Mouse (Mus musculus) neural tube, embryonic 13.5 days (tissue): ENCODE measurements around the gene Ubtd1. TPM values are rescaled to one million over a fixed set of nuclear protein-coding genes. Genes with fewer than 3 reads are reported as not detected.

Experiments
- ATAC-seq: fragments of 200-750 bp; cut with Nextera tagmentation; 2 replicates; pipeline ENCODE4 v1.8.0; 2017; ENCODE audit warnings: low read depth, mild to moderate bottlenecking, moderate TSS enrichment, moderate library complexity
- H3K27ac ChIP-seq: fragments of 300-500 bp; sonication (generic); replicated peaks from 2 replicates; pipeline ENCODE4 v1.5.1; 2015; ENCODE audit warnings: moderate library complexity, mild to moderate bottlenecking, inconsistent platforms
- H3K27me3 ChIP-seq: fragments of 300-500 bp; sonication (generic); 2 replicates; pipeline ENCODE4 v1.6.1; 2015; ENCODE audit warnings: mild to moderate bottlenecking, inconsistent platforms
- H3K36me3 ChIP-seq: fragments of 300-500 bp; sonication (generic); 2 replicates; pipeline ENCODE4 v1.6.1; 2015; ENCODE audit warnings: mild to moderate bottlenecking, inconsistent platforms
- H3K4me1 ChIP-seq: fragments of 300-500 bp; sonication (generic); replicated peaks from 2 replicates; pipeline ENCODE4 v1.6.1; 2015; ENCODE audit warnings: inconsistent platforms
- H3K4me2 ChIP-seq: fragments of 300-500 bp; sonication (generic); 2 replicates; pipeline ENCODE4 v1.6.1; 2015; ENCODE audit warnings: inconsistent platforms, mild to moderate bottlenecking, moderate library complexity
- H3K4me3 ChIP-seq: fragments of 300-500 bp; sonication (generic); 2 replicates; pipeline ENCODE4 v1.5.1; 2015; ENCODE audit warnings: mild to moderate bottlenecking, inconsistent platforms
- H3K9ac ChIP-seq: fragments of 300-500 bp; sonication (generic); 2 replicates; pipeline ENCODE4 v1.6.1; 2015; ENCODE audit warnings: moderate library complexity, mild to moderate bottlenecking, inconsistent platforms
- H3K9me3 ChIP-seq: fragments of 300-500 bp; sonication (generic); 2 replicates; pipeline ENCODE4 v1.6.1; 2016; ENCODE audit warnings: inconsistent platforms
- WGBS: fragments of 180-500 bp; shearing (Covaris S2); methylation state at CpG from one replicate; pipeline ENCODE4 v1.1.7; 2015; 5-methylcytosine and 5-hydroxymethylcytosine counted together
- polyA plus RNA-seq: library from polyadenylated mRNA; unstranded; fragments of >200 nt; fragmentation: Nextera tagmentation; extraction: Ambion mirVana; gene quantifications from 2 replicates; pipeline ENCODE4 v1.2.1, GENCODE M21; 2015

The Ubtd1 gene
- polyA plus RNA-seq, 1 experiment from 2014 or later, result 15.6 TPM

DNA sequence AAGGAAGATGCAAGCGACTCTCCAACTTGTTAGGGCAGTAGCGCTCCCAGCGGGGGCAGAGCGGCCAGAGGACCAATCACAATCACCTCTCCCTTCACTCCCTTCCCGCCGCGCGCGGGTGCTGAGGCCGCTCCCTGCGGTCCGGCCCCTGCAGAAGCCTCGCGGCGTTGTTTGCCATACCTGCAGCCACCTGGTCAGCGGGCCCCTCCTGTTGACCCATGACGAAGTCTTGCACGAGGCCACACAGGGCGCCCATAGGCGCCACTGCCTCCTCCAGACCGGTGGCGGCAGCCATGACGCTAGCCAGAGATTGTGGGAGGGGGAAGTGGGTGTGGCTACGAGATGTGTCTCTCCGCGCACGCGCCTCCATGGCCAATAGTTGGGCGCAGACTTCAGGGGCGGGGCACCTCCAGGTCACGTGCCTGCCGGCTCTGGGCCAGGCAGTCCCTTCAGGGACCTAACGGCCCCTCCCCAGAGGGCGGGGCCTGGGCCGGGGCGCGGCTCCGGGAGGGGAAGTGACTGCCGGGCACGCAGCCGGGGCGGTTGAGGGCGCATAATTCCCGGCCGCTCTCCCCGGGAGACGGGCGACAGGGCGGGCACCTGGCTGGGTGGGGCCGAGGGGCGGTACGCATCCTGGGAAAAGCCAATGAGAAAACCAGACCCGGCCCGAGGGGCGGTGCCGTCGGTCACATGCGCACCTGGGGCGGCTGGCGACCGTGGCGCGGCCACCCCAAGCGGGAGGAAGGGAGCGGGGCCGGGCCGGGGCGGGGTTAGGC is 556 bp upstream of the Ubtd1 start, which contains the start of gene Mms19:
TSS of gene Mms19 (minus strand) at position 339 of the 776 bp plus-strand sequence.
- H3K4me1 ChIP-seq, result peaks cover 42% of the 10 kb centered on the region
- WGBS, result under 1% methylated on average over 63 of the region's 68 CpGs
- H3K4me3 ChIP-seq, result peak within 1 kb of the TSS; percentile 86
- H3K9me3 ChIP-seq, result no peaks in the 10 kb centered on the region
- peak within 1 kb of the TSS; percentile 88 for H3K27ac ChIP-seq
- H3K36me3 ChIP-seq, result no peaks in the 10 kb centered on the region
- peak within 1 kb of the TSS; percentile 80 for H3K9ac ChIP-seq
- peak; percentile 94 for ATAC-seq
- H3K4me2 ChIP-seq, result peak within 1 kb of the TSS; percentile 93
- peaks cover 17% of the 10 kb centered on the region for H3K27me3 ChIP-seq

DNA sequence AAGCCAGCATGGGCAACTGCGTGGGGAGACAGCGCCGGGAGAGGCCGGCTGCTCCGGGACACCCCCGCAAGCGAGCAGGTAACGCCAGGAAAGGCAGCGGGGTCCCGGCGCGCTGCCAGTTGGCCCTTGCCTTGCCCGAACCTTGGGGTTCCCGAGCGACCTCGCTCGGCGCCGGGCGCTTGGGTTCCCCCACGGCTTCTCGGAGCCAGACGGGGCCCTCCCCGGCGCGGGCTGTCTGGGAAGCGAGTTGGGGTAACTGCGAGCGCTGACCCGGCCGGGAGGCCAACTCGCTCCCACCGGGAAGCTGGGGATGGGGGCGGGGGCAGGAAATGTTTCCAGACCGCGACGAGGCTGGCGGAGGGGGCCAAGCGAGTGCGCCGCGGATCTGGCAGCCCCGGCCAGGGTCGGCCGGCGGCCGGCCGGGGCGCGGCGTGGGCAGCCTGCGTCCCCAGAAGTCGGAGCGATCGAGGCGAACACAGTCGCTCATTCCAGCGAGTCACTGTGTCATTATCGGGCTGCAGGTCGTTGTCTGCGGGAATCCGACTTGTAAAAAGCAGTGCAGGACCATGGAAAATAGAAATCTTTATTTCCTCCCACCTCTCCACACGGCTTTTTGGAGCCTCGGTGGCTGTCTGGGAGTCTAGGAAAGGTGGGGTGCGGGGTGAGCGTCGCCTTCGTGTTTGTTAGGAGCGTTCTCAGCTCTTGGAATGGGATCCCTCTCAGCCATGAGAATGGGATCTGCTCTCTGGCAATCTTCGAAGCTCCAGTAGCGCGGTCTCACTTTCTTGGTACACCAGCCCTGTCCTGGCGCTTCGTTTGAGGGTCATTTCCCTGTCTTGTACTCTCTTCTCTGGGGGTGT is 598 bp downstream of the Ubtd1 start:
- Histone ChIP-seq H3K27ac (peak overlapping the region; percentile 82), H3K36me3 (no peaks in the 10 kb centered on the region), H3K4me2 (peak overlapping the region; percentile 93), H3K9ac (peak overlapping the region; percentile 74), H3K9me3 (no peaks in the 10 kb centered on the region), H3K4me1 (peaks cover 34% of the 10 kb centered on the region), H3K27me3 (peaks cover 17% of the 10 kb centered on the region), H3K4me3 (peak overlapping the region; percentile 86)
- under 1% methylated on average over 74 of the region's 74 CpGs for WGBS
- ATAC-seq, result peak; percentile 3; the same call in 1 of the 2 replicates

DNA sequence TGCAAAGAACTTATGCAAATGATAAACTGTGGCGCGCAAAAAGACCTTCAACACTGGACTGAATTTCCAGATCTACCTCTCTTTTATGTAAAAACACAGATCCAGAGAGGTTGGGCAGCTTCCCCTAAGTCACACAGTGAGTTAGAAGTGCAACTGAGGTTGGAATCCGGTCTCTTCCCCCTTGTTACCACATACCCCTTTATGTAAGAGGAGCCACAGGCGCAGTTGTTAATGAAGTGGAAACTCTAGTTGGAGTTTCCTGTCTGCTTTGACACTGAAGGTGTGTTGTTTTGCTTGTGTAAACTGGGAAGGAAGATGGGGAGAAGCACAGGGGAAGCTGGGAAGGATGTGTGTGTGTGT is 1.2 kb downstream of the Ubtd1 start:
- 4% methylated on average over 4 of the region's 4 CpGs for WGBS
- H3K9me3 ChIP-seq, result no peaks in the 10 kb centered on the region
- no peak for ATAC-seq
- H3K9ac ChIP-seq, result peak overlapping the region; percentile 74
- H3K4me1 ChIP-seq, result peaks cover 31% of the 10 kb centered on the region
- peaks cover 17% of the 10 kb centered on the region for H3K27me3 ChIP-seq
- H3K27ac ChIP-seq, result no peak overlapping the region
- no peaks in the 10 kb centered on the region for H3K36me3 ChIP-seq
- H3K4me2 ChIP-seq, result peak overlapping the region; percentile 93
- H3K4me3 ChIP-seq, result peak overlapping the region; percentile 86

DNA sequence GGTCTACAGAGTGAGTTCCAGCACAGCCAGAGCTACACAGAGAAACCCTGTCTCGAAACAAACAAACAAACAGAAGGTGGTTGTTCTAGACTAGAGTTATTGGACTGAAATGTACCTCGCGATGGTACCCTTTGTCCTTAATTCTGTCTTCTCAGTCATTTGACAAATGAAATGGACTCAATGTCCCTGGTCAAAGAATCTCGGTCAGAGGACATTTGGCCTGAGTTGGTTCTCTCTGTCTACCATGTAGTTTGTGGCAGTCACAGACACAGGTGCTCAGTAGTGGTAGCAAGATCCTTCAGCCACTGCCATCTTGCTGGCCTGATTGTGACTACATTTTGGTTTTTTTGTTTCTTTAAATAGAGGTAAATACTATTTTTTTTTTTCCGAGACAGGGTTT is 4.4 kb downstream of the Ubtd1 start:
- H3K9me3 ChIP-seq, result no peaks in the 10 kb centered on the region
- 93% methylated on average over 5 of the region's 5 CpGs for WGBS
- no peak for ATAC-seq

DNA sequence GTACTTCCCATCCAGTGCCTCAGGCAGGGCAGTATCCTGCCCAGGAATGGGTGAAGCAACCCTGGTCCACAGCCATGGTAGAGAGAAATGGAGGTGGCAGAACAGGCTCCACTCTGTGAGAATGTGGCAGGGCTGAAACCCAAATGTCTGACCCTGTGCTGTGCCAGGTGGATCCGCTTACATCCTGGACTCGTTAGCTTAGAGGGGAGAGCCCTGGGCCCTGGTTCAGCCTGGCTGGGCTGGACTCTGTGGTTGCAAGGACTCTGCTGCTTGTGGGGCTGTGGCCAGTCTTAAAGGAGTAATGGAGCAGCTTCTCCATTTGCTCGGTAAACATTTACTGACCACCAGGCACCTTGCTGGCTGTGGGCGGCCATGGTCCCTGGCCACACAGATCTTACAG is 5.6 kb downstream of the Ubtd1 start:
- Histone ChIP-seq H3K9me3 (no peaks in the 10 kb centered on the region), H3K36me3 (no peaks in the 10 kb centered on the region), H3K4me1 (peaks cover 24% of the 10 kb centered on the region), H3K9ac (no peak overlapping the region), H3K4me3 (no peak overlapping the region), H3K4me2 (no peak overlapping the region), H3K27me3 (peaks cover 17% of the 10 kb centered on the region), H3K27ac (no peak overlapping the region)
- ATAC-seq, result no peak
- 90% methylated on average over 4 of the region's 4 CpGs for WGBS

More for the DNA sequence above, 4.4 kb downstream of the Ubtd1 start:
- no peak overlapping the region for H3K4me2 ChIP-seq
- H3K4me3 ChIP-seq, result no peak overlapping the region
- no peak overlapping the region for H3K9ac ChIP-seq
- peaks cover 20% of the 10 kb centered on the region for H3K4me1 ChIP-seq
- no peaks in the 10 kb centered on the region for H3K36me3 ChIP-seq
- H3K27me3 ChIP-seq, result peaks cover 17% of the 10 kb centered on the region
- H3K27ac ChIP-seq, result no peak overlapping the region

DNA sequence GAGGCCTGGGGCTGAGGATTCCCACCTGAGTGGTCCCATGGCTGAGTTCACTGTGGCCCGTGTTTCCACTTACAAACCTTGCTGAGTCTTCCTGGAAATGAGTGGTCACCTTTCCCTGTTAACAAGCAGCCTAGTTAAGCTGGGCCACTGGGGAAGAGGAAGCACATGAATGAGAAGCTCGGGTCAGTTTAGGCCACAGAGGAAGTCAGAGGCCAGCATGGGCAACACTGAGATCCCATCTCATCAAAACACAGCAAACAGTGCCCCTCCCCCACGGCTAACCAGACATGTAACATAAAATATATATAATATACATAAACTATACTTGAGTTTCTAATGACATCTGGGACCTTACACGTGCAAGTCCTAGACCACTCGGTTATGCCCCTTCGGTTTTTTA is 8.2 kb downstream of the Ubtd1 start:
- H3K9me3 ChIP-seq, result no peaks in the 10 kb centered on the region
- H3K4me3 ChIP-seq, result no peak overlapping the region
- H3K27me3 ChIP-seq, result no peaks in the 10 kb centered on the region
- WGBS, result 81% methylated on average over 6 of the region's 6 CpGs
- H3K4me2 ChIP-seq, result no peak overlapping the region
- ATAC-seq, result no peak
- H3K9ac ChIP-seq, result no peak overlapping the region
- no peak overlapping the region for H3K27ac ChIP-seq
- no peaks in the 10 kb centered on the region for H3K36me3 ChIP-seq
- H3K4me1 ChIP-seq, result peaks cover 13% of the 10 kb centered on the region; the same call in 1 of the 2 replicates

DNA sequence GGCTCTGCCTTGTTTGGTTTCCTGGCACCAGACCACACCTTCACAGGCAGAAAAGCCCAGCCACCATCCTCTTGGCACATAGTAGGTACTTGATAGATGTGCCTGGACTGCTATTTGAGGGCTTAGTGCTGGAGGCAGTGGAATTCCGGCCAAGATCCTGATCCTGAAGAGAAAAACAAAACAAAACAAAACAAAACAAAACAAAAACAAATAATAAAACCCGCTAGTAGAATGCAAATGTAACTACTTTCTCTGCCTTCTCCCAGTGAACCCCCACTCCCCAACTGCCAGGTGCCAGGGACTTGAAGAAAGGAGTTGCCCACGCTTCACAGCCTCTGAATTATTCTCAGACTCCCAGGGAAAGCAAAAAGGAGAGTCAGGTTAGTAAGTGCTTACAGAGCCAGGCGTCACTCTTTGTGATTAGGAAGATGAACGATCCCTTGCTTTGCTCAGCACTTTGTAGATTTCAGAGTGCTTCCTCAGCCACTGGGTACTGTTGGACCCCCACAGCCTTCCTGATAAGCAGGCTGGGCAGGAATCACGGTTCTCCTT is 10.4 kb downstream of the Ubtd1 start:
- peaks cover 22% of the 10 kb centered on the region for H3K4me1 ChIP-seq
- no peaks in the 10 kb centered on the region for H3K36me3 ChIP-seq
- no peak overlapping the region for H3K4me2 ChIP-seq
- WGBS, result 35% methylated on average over 6 of the region's 6 CpGs
- no peaks in the 10 kb centered on the region for H3K27me3 ChIP-seq
- ATAC-seq, result peak; percentile 27; the same call in 1 of the 2 replicates
- H3K9me3 ChIP-seq, result no peaks in the 10 kb centered on the region
- 0 out of 2 replicates have a peak overlapping the region, but pooled peaks have one; percentile 22 for H3K9ac ChIP-seq
- H3K4me3 ChIP-seq, result no peak overlapping the region
- no peak overlapping the region; the same call in 1 of the 2 replicates for H3K27ac ChIP-seq

DNA sequence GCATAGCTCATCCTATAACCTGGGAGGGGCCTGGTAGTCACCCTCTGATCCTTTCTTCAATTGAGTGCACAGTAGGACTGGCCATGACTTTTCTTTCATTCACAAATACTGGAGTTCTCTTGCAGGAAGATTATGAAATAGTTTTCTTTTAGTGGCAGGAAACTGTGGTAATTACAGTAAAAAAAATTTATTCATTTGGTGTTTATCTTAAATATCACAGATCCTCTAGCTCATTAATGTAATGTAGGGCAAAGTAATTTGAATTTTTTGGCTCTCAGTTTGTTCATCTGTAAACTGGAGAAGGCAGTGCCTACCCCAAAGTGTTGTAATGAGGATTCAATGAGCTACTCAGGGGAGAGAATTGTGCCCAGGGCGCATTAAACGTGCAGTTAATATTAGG is 11.4 kb downstream of the Ubtd1 start:
- WGBS, result 85% methylated on average over 2 of the region's 2 CpGs
- no peak overlapping the region for H3K9ac ChIP-seq
- H3K4me2 ChIP-seq, result no peak overlapping the region
- H3K27me3 ChIP-seq, result no peaks in the 10 kb centered on the region
- H3K4me1 ChIP-seq, result peaks cover 22% of the 10 kb centered on the region
- H3K36me3 ChIP-seq, result no peaks in the 10 kb centered on the region
- H3K9me3 ChIP-seq, result no peaks in the 10 kb centered on the region
- no peak for ATAC-seq
- no peak overlapping the region for H3K4me3 ChIP-seq
- no peak overlapping the region for H3K27ac ChIP-seq

DNA sequence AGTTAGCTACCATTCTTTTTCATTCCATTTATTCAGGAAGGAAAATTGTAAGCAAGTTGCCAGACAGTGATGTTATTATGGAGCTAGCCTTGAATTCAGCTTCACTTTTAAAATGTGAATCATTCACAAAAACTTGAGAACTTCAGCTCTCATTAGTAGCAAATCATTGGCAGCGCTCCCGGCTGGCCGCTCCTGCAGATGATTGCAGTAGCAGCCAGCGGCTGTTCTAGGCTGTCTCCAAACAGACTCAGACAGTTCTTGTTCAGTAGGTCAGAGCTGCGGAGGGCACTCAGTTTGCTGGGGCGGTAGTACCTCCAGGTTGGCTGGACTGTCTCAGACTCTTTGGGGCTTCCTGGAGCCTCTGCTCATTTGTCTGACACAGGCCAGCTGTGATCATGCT is 11.9 kb downstream of the Ubtd1 start:
- Histone ChIP-seq H3K4me3 (no peak overlapping the region), H3K9me3 (no peaks in the 10 kb centered on the region), H3K4me2 (no peak overlapping the region), H3K27ac (no peak overlapping the region), H3K36me3 (no peaks in the 10 kb centered on the region), H3K9ac (no peak overlapping the region), H3K27me3 (no peaks in the 10 kb centered on the region), H3K4me1 (peaks cover 22% of the 10 kb centered on the region)
- WGBS, result 75% methylated on average over 6 of the region's 6 CpGs
- ATAC-seq, result no peak

DNA sequence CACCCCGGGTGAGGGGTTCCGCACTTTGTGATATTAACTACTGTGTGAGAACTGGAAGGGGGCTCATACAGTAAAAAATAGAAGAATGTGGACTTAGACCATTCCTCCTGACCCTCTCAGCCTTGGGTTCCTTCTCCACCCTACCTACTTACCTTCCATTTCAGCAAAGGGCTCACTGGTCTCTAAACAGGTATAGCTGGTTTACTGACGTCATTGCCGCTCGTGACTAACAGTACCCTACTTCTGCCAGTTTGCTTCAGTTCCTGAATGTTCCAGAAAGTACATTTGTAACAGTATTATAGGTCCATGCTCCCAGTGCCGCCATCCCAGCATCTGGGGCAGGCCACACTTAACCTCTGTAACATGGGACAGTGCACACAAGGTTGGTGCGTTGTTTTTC is 12.5 kb downstream of the Ubtd1 start:
- 94% methylated on average over 7 of the region's 7 CpGs for WGBS
- no peak overlapping the region for H3K4me3 ChIP-seq

DNA sequence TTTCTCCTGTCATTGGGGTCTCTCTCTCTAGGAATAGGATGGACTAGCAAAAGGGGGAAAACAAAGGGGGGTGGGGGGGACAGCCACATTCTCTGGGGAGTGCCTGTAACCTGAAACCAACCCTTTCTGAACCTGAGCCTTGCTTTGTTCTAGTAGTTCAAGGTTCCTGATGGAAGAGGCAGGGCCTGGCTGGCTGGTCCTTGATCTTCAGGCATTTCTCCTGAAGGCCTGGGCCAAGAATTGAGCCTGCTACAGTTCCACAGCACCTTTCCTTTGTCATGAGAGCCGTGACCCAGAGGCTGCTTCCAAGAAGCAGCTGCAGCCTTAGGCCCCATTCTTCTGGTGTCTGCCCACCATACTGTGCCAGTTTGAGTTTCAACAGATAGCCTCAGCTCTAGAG is 13.9 kb downstream of the Ubtd1 start:
- no peak for ATAC-seq
- no peak overlapping the region for H3K27ac ChIP-seq
- H3K4me3 ChIP-seq, result no peak overlapping the region
- no peak overlapping the region for H3K4me2 ChIP-seq
- no peaks in the 10 kb centered on the region for H3K9me3 ChIP-seq
- no peaks in the 10 kb centered on the region for H3K36me3 ChIP-seq
- no peaks in the 10 kb centered on the region for H3K27me3 ChIP-seq
- 54% methylated on average over 1 of the region's 1 CpGs for WGBS
- peaks cover 25% of the 10 kb centered on the region for H3K4me1 ChIP-seq
- no peak overlapping the region for H3K9ac ChIP-seq

More for the DNA sequence above, 12.5 kb downstream of the Ubtd1 start:
- no peak for ATAC-seq
- no peak overlapping the region for H3K27ac ChIP-seq
- no peaks in the 10 kb centered on the region for H3K27me3 ChIP-seq
- H3K36me3 ChIP-seq, result no peaks in the 10 kb centered on the region
- H3K4me1 ChIP-seq, result peaks cover 22% of the 10 kb centered on the region
- H3K9me3 ChIP-seq, result no peaks in the 10 kb centered on the region
- H3K4me2 ChIP-seq, result no peak overlapping the region
- no peak overlapping the region for H3K9ac ChIP-seq

DNA sequence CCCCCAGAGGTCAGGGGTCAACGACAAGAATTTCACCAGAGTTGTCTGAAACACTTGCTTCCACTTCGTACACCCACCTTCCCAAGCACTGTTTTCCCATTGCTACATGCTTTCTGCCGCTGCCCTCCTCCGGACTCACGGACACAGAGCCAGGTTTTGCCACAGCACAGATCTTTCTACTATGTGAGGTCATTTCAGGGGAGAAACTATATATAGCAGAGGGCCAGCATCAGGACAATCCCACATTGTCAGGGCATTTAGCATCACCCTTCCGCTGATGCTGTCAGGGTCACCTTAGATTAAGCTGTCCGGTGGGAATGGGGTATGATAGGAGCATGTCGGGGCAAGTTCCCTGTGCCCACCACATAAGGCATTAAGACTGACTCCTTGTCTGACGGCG is 15.5 kb downstream of the Ubtd1 start:
- no peaks in the 10 kb centered on the region for H3K36me3 ChIP-seq
- WGBS, result 91% methylated on average over 10 of the region's 10 CpGs
- no peak overlapping the region for H3K4me3 ChIP-seq
- H3K4me1 ChIP-seq, result peaks cover 20% of the 10 kb centered on the region
- no peaks in the 10 kb centered on the region for H3K9me3 ChIP-seq
- H3K4me2 ChIP-seq, result no peak overlapping the region
- H3K9ac ChIP-seq, result no peak overlapping the region
- H3K27me3 ChIP-seq, result no peaks in the 10 kb centered on the region
- H3K27ac ChIP-seq, result no peak overlapping the region
- ATAC-seq, result no peak
